Mouse (Mus musculus) forebrain, embryonic 12.5 days (tissue): ENCODE measurements around the gene Adora2a. TPM values are rescaled to one million over a fixed set of nuclear protein-coding genes. Genes with fewer than 3 reads are reported as not detected.
A peak's percentile ranks its signal among the peaks of the same experiment; 100 is the strongest.
"Not testable (repeated sequence)": the region's sequence is repeated elsewhere in the genome, so short reads cannot be mapped to it uniquely, and the experiment has no call there.

Experiments
- ATAC-seq: fragments of 200-750 bp; cut with Nextera tagmentation; 2 replicates; pipeline ENCODE4 v1.8.0; 2017; ENCODE audit warnings: moderate TSS enrichment; ENCODE audit not compliant: low FRiP score
- H3K27ac ChIP-seq: fragments of 300-500 bp; sonication (generic); 2 replicates; pipeline ENCODE4 v1.5.1; 2016; ENCODE audit warnings: mild to moderate bottlenecking
- H3K27me3 ChIP-seq: fragments of 300-500 bp; sonication (generic); 2 replicates; pipeline ENCODE4 v1.6.1; 2016; ENCODE audit warnings: mild to moderate bottlenecking
- H3K36me3 ChIP-seq: fragments of 300-500 bp; sonication (generic); replicated peaks from 2 replicates; pipeline ENCODE4 v1.6.1; 2016; ENCODE audit warnings: mild to moderate bottlenecking
- H3K4me1 ChIP-seq: fragments of 300-500 bp; sonication (generic); 2 replicates; pipeline ENCODE4 v1.6.1; 2016
- H3K4me2 ChIP-seq: fragments of 300-500 bp; sonication (generic); 2 replicates; pipeline ENCODE4 v1.6.1; 2016; ENCODE audit warnings: mild to moderate bottlenecking, moderate library complexity
- H3K4me3 ChIP-seq: fragments of 300-500 bp; sonication (generic); replicated peaks from 2 replicates; pipeline ENCODE4 v1.5.1; 2016; ENCODE audit warnings: mild to moderate bottlenecking
- H3K9ac ChIP-seq: fragments of 300-500 bp; sonication (generic); 2 replicates; pipeline ENCODE4 v1.6.1; 2016; ENCODE audit warnings: mild to moderate bottlenecking
- H3K9me3 ChIP-seq: fragments of 300-500 bp; sonication (generic); 2 replicates; pipeline ENCODE4 v1.6.1; 2016
- WGBS: fragments of 180-500 bp; shearing (Covaris S2); methylation state at CpG from one replicate; pipeline ENCODE4 v1.1.7; 2016; 5-methylcytosine and 5-hydroxymethylcytosine counted together
- polyA plus RNA-seq: library from polyadenylated mRNA; unstranded; fragments of >200 nt; fragmentation: Nextera tagmentation; extraction: Ambion mirVana; gene quantifications from 2 replicates; pipeline ENCODE4 v1.2.1, GENCODE M21; 2016

The Adora2a gene
- polyA plus RNA-seq, 1 experiment from 2014 or later, result 3.6 TPM

GRCm38 (mm10) chr10:75364214-75364690 is 47.6 kb downstream of the Adora2a start:
- ATAC-seq, result peak; percentile 82; the same call in 1 of the 2 replicates
- Histone ChIP-seq H3K27ac (peak overlapping the region; percentile 54), H3K4me1 (peaks cover 17% of the 10 kb centered on the region)
- H3K4me3 ChIP-seq, H3K9me3 ChIP-seq, H3K27me3 ChIP-seq, H3K36me3 ChIP-seq, H3K9ac ChIP-seq, H3K4me2 ChIP-seq: not testable (repeated sequence)
- WGBS, result 10% methylated on average over 1 of the region's 1 CpGs

- peaks cover 17% of the 10 kb centered on the region for H3K4me1 ChIP-seq
- no peaks in the 10 kb centered on the region for H3K9me3 ChIP-seq
- no peaks in the 10 kb centered on the region for H3K27me3 ChIP-seq
- no peak overlapping the region for H3K4me2 ChIP-seq
- H3K27ac ChIP-seq, result peak overlapping the region; percentile 54; the same call in 1 of the 2 replicates
- no peak overlapping the region for H3K4me3 ChIP-seq
- ATAC-seq, result 0 out of 2 replicates have a peak, but pooled peaks have one; percentile 33
- H3K36me3 ChIP-seq, result no peaks in the 10 kb centered on the region
- no peak overlapping the region for H3K9ac ChIP-seq
- 82% methylated on average over 9 of the region's 9 CpGs for WGBS
These were observed 48.1 kb downstream of the Adora2a start for GRCm38 (mm10) chr10:75364796-75365195.

GRCm38 (mm10) chr10:75365231-75365633 is 48.6 kb downstream of the Adora2a start:
- no peak overlapping the region for H3K9ac ChIP-seq
- H3K27me3 ChIP-seq, result no peaks in the 10 kb centered on the region
- ATAC-seq, result no peak
- H3K27ac ChIP-seq, result no peak overlapping the region
- 46% methylated on average over 6 of the region's 6 CpGs for WGBS
- 0 out of 2 replicates have a peak overlapping the region, but pooled peaks have one; percentile 11 for H3K4me3 ChIP-seq
- H3K4me2 ChIP-seq, result no peak overlapping the region
- H3K9me3 ChIP-seq, result no peaks in the 10 kb centered on the region
- no peaks in the 10 kb centered on the region for H3K36me3 ChIP-seq
- H3K4me1 ChIP-seq, result peaks cover 17% of the 10 kb centered on the region

- peak; percentile 44; the same call in 1 of the 2 replicates for ATAC-seq
- not testable (repeated sequence) for H3K9ac ChIP-seq, H3K4me1 ChIP-seq, H3K9me3 ChIP-seq, H3K27ac ChIP-seq, H3K4me2 ChIP-seq, H3K36me3 ChIP-seq, H3K27me3 ChIP-seq, H3K4me3 ChIP-seq
- WGBS, result 83% methylated on average over 15 of the region's 19 CpGs
These were observed 57.1 kb downstream of the Adora2a start for GRCm38 (mm10) chr10:75373655-75374351.

GRCm38 (mm10) chr10:75378688-75379087 is 62.0 kb downstream of the Adora2a start:
- Histone ChIP-seq H3K27me3 (no peaks in the 10 kb centered on the region), H3K9ac (no peak overlapping the region), H3K27ac (no peak overlapping the region), H3K4me1 (no peaks in the 10 kb centered on the region), H3K4me2 (no peak overlapping the region), H3K4me3 (no peak overlapping the region), H3K36me3 (no peaks in the 10 kb centered on the region), H3K9me3 (no peaks in the 10 kb centered on the region)
- WGBS, result 91% methylated on average over 10 of the region's 10 CpGs
- ATAC-seq, result no peak

Other genes starting within 250 kb of the Adora2a start
- gene Specc1l, start 104.8 kb upstream of the Adora2a start, polyA plus RNA-seq, result 50.5 and 52.2 TPM in 2 replicates
- gene Upb1, start 84.2 kb downstream of the Adora2a start, polyA plus RNA-seq, result not detected in 2 replicates
- gene Snrpd3, start 200.7 kb downstream of the Adora2a start, polyA plus RNA-seq, result 204 and 215 TPM in 2 replicates
- gene Gucd1, start 201.1 kb downstream of the Adora2a start, polyA plus RNA-seq, result 23.5 and 24.4 TPM in 2 replicates
- 5.5 and 7.4 TPM in 2 replicates for gene Lrrc75b, start 243.5 kb downstream of the Adora2a start, polyA plus RNA-seq
- gene Ggt1, start 244.7 kb downstream of the Adora2a start, polyA plus RNA-seq, result 0.58 and 2.3 TPM in 2 replicates